Mouse (Mus musculus): Measurements from ENCODE around the gene Fbxo40.

DNA sequence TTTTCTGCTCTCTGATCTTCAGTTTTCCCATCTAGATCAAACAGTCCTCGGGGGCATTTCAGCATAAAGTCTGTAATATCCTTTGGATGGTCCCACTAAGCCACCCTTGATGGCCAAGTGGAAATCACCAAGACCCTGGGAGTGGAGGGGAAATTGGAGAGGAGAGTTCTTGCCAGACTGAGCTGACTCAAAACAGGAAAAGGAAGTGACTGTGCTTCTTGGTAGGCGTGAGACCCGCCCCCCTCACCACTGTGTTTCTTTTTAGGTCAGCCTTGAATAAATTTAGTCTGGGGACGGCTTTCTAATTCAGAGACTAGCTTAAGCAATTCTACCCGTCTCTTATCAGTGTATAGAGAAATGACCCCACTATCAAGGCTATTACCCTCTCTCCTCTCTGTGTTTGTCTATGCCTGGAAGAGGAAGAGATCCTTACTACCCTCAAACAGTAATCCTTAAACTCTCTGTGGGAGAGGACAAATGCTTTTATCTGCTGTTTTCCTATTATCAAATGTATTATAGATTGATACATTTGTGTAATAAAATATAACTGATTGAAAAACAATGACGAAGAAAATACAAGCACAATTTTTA, 49.0 kb downstream of the Fbxo40 start:
- TF ChIP-seq POLR2AphosphoS2 (IDR thresholded peaks at IDR 0.05; ENCODE audit: insufficient read length, low read depth): no peak
- TF ChIP-seq TCF12 (IDR thresholded peaks at IDR 0.05; ENCODE audit: insufficient read depth, poor library complexity, severe bottlenecking): no peak
- TF ChIP-seq POLR2A (IDR thresholded peaks at IDR 0.05; ENCODE audit: insufficient read length, low read depth): no peak
- TF ChIP-seq MYOD1 (IDR thresholded peaks at IDR 0.05; ENCODE audit: control insufficient read depth in 1 of 3, insufficient read length in 2 of 3, low read depth in 2 of 3): no peak
- TF ChIP-seq REST (IDR thresholded peaks at IDR 0.05; ENCODE audit: insufficient read depth, insufficient read length): no peak
- TF ChIP-seq MAX (IDR thresholded peaks at IDR 0.05; ENCODE audit: low read depth): no peak
- no peak for TF ChIP-seq MYOG (IDR thresholded peaks at IDR 0.05; ENCODE audit: control insufficient read depth in 1 of 3, insufficient read depth in 1 of 3, insufficient read length in 2 of 3, low read depth in 2 of 3)
- TF ChIP-seq CEBPB (IDR thresholded peaks at IDR 0.05; ENCODE audit: insufficient read depth, poor library complexity, severe bottlenecking): no peak
- TF ChIP-seq USF1 (IDR thresholded peaks at IDR 0.05; ENCODE audit: low read depth): no peak
